Mouse (Mus musculus) cortical plate, adult 2 months (tissue): ENCODE results near the gene Hip1r.

Source experiments
- CTCF ChIP-seq: fragments of 200-500 bp; IDR thresholded peaks from 2 replicates; pipeline ENCODE4 v1.5.1; 2011; ENCODE audit warnings: mild to moderate bottlenecking, control low read depth, low read length; ENCODE audit not compliant: insufficient read depth; ENCODE audit errors: extremely low read depth
- POLR2A ChIP-seq: fragments of 200-500 bp; IDR thresholded peaks from 2 replicates; pipeline ENCODE4 v1.6.1; 2011; ENCODE audit warnings: mild to moderate bottlenecking, low read length, control low read depth; ENCODE audit not compliant: insufficient read depth; ENCODE audit errors: extremely low read depth

DNA sequence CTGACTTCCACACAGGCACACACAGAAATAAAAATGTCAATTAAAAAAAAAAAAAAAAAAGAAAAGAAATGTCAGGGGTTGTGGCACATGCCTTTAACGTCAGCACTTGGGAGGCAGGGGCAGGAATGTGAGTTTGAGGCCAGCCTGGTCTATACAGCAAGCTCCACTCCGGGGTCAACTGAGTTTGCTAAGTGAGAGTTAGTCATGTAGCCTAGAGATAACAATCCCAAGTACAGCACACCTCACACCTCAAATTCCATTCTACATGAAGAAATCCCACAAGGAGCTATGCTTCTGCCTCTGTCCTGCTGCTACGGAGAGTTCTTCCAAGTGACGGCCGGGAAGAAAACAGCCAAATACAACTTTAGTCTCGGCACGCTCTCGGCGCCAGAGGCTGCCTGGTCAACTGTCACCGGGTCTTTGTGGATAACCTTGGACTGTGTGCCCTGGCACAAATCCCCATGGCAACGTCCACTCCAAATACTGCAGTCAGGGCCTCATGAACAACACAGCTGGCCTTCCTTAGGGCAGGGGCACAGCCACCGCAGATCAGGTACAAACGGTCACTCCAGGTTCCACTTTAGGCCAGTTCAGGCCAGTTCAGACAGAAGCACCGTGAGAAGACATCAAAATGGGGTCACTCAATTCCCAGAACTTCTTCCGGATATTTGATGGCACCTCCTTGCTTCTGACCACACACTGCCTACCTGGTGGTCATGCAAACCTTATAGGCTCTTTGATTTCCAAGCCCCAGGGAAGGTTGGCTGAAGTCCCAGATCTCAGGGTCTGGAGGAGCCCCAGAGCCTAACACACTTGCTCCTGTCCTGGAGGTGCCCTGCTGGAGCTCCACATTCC, 52.4 kb downstream of the Hip1r start:
- TF ChIP-seq CTCF (no peak), POLR2A (no peak)
